Mouse (Mus musculus) embryo, embryonic 10.5 days (tissue): ENCODE measurements around the gene Inhbe.
"Not testable (repeated sequence)": the region's sequence is repeated elsewhere in the genome, so short reads cannot be mapped to it uniquely, and the experiment has no call there.

Experiments used
- DNase-seq: peaks from one replicate; pipeline ENCODE4 v3.0.0-alpha.2; 2015; ENCODE audit warnings: low spot score

Gene Inhbe

GRCm38 (mm10) chr10:127323131-127323855 is 30.9 kb downstream of the Inhbe start:
- no peak for DNase-seq

DNA sequence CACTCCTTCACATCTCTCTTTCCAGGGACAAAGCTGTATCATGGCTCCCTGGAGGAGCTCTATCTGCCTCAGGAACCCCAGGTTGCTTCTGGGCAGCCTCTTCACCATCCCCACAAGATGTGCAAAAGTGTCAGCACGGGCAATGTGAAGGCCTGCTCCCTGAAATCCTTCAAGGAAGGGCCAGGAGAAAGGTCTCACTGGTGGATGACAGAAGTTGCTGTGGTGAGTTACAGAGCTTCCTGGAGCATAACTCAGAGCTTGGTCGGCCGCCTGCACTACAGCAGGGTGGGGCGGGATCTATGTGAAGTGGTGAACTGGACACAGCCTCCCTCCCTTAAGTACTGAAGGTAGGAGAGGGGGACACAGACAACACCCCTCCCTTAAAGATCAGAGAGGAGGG is 31.5 kb downstream of the Inhbe start:
- DNase-seq: no peak

- no peak for DNase-seq
Measured at GRCm38 (mm10) chr10:127322178-127322577, 32.0 kb downstream of the Inhbe start.

DNA sequence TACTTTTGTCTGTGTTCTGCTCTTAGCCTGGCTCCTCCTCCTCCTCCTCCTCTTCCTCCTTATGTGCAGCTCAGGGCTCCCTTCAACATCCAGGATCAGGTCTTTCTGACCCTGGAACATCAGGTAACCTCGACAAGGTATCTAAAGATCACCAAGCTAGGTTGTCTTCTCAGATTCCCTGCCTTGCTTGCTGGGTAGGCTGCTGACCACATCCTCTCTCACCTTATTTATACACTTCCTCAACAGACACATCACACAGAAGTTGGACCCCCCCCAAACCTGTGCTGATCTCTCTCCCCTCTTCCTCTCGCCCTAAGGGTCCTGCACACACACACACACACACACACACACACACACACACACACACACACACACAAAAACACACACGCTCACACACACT is 32.6 kb downstream of the Inhbe start, which contains the start of gene Arhgap9:
TSS of gene Arhgap9 (plus strand) at position 344 of the 400 bp plus-strand sequence.
- DNase-seq: no peak

DNA sequence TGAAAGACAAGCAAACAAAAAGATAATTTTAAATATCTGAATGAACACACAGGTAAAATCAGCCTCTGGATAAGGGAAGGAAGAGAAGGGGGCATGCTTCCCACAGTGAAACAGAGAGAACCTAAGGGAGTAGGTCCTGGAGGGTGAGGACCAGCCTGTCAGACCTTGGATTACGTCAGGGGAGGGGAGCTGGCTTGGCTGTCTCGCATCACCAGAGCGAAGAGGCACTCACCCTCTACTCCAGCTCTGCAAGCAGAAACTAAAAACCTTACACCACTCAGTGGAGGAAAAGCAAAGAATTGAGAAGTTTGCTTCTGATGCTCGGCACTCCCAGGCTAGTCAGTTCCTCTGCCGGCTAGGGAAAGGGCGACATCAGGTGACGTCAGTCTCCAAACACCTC is 34.2 kb downstream of the Inhbe start:
- DNase-seq: no peak

- DNase-seq: no peak
Measured at GRCm38 (mm10) chr10:127318009-127318408, 36.2 kb downstream of the Inhbe start.

DNA sequence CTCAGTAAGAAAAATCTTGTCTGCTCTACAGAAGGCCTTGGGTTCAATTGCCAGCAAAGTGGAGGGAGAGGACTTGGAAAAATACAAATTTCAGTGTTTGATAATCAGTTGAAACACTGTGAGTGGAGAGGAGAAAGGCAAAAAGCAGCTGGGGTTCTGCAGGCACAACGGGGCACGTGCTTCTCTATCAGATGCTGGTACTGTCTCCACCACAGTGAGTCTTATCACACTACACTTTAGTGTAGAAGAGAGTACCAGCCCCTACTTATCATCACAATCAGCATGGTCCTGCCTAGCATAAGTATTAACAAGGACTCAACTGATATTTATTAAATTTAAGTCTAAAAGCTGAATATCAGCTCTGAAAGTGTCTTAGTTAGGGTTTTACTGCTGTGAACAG is 36.9 kb downstream of the Inhbe start:
- no peak for DNase-seq

- DNase-seq: not testable (repeated sequence)
Measured at GRCm38 (mm10) chr10:127314950-127315349, 39.3 kb downstream of the Inhbe start.

DNA sequence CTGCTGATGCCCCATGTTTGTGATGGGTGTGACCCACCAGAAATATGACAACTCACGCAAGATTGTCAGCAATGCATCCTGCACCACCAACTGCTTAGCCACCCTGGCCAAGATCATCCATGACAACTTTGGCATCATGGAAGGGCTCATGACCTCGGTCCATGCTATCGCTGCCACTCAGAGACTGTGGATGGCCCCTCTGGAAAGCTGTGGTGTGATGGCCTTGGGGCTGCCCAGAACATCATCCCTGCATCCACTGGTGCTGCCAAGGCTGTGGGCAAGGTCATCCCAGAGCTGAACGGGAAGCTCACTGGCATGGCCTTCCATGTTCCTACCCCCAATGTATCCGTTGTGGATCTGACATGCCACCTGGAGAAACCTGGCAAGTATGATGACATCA is 40.7 kb downstream of the Inhbe start:
- not testable (repeated sequence) for DNase-seq

- no peak for DNase-seq
Measured at GRCm38 (mm10) chr10:127312858-127313257, 41.4 kb downstream of the Inhbe start.

GRCm38 (mm10) chr10:127312356-127312676 is 41.9 kb downstream of the Inhbe start:
- DNase-seq: peak; percentile 97

DNA sequence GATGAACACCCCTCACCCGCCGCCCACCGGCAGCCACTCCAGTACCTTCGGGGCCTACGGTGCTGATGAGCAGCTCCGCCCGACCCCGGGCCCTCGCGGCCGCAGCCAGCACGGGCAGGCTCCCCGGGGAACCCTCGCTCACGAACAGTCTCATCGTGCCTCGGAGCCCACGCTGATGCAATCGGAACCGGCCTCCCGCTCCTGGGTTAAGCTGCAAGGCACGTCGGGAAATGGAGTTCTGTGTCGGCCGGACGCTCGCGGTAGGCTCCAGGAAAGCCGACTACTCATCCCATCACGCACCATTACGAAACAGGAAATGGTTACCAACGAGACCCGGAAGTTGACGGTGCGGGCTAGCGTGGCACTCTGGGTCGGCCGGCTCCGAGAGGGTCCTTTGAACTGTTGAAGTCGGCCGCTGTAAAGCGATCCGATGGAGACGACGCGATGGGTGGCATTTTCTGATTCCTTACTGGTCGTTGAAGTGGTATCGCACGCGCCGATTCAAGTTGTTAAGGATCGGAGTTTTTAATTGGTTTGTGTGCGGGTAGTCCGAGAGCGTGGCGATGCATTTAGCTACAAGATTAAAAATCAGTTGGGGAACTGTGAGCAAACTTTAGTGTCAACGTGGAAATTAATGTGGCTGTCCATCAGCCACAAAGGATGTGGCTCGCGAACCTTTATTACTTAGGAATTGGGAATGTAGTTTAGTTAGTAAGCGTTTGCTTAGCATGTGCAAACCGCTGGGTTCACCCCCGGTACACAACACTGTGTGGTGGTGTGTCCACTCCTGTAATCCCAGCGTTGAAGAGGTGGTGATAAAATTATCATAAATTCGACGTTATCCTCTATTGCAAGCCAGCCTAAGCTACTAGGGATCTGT is 42.5 kb downstream of the Inhbe start, which contains the start of gene Mars:
TSS of gene Mars (minus strand) at position 311 of the 880 bp plus-strand sequence.
- DNase-seq: peak; percentile 98

DNA sequence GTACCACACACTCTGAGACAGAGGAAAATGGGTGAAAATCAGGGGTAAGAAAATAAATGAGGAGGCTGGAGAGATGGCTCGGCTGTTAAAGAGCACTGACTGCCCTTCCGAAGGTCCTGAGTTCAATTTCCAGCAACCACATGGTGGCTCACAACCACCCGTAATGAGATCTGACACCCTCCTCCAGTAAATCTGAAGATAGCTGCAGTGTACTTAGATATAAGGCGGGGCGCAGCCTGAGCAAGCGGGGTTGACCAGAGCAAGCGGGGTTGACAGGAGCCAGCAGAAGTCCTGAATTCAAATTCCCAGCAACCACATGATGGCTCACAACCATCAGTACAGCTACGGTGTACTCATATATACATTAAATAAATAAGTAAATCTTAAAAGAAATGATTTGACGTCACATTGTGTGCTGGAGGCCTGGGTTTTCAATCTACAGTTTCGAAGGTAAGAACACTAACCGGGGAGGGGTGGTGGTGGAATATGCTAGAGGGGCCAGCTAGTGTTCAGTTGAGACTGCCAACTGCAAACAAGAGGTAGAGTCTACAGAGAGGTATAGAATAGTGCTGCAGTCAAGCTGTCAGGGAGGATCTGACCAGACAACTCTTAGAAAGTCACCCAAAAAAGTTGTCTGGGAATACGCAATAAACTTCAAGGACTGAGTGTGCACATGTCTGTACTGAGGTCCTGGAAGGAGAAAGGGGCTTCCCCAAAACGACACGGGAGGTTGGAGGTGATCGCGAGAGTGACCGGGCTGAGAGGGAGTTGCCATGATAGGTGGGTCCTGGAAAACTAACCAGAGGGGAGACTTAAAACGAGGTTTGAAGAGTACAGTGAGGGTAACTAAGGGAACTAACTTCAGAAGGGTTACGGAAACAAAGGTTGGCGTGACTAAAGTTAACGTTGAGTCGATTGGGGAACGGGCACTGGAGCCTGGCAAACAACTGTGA is 43.4 kb downstream of the Inhbe start:
- DNase-seq: peak; percentile 78

DNA sequence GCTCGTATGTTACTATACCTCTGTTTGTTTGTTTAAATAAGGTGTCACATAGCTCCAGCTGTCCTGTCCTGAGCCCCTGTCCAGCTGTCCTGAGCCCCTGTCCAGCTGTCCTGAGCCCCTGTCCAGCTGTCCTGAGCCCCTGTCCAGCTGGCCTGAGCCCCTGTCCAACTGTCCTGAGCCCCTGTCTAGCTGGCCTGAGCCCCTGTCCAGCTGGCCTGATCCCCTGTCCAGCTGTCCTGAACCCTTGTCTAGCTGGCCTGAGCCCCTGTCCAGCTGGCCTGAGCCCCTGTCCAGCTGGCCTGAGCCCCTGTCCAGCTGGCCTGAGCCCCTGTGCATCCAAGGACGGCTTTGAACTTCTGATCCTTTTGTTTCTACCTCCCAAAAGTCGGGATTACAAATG is 45.0 kb downstream of the Inhbe start:
- DNase-seq: not testable (repeated sequence)

DNA sequence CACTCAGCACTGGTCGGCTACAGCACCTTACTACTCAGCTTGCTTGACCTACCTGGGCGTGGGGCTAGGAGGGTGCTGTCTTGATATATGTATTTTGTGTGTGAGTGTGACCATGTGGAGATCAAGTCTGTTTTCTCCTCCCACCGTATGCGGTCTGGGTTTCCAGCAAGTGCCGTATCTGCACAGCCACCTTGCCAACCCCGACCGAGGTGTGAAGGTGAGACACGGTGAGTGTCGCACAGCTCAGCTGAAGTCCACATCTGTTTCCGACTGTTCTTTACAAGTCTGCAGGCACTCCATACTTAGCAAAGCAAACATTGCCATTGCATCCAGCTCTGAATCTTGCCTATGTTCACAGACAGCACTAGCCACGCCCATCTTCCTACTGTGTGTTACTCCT is 51.1 kb downstream of the Inhbe start:
- DNase-seq: no peak

DNA sequence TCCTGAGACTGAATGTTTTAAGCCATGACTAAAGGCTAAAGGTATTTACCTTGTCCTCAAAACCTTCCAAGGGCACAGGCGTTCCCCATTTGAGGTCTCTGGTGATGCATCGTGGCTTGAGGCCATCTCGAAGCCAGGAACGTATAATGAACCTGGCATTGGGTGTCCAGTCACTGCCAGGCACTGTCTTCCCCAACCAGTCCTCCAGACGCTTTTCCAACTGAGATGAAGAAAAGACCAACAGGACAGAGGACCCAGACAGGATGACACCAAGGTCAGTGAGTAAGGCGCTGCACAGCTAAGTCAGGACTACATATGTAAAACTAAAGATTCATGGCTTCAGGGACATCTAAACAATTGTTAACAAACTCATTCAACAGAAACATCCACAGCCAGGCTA is 53.9 kb downstream of the Inhbe start:
- no peak for DNase-seq
